Mouse (Mus musculus) G1E (cell line): ENCODE measurements around the gene Socs3.

Source experiments
- CTCF ChIP-seq: IDR thresholded peaks from 2 replicates; pipeline ENCODE4 v1.5.1; 2012; ENCODE audit warnings: low read depth, low read length, inconsistent platforms, mixed read lengths
- GATA1 ChIP-seq: IDR thresholded peaks from 2 replicates; pipeline ENCODE4 v1.6.1; 2012; ENCODE audit warnings: borderline replicate concordance, low read length, inconsistent platforms, mixed read lengths

DNA sequence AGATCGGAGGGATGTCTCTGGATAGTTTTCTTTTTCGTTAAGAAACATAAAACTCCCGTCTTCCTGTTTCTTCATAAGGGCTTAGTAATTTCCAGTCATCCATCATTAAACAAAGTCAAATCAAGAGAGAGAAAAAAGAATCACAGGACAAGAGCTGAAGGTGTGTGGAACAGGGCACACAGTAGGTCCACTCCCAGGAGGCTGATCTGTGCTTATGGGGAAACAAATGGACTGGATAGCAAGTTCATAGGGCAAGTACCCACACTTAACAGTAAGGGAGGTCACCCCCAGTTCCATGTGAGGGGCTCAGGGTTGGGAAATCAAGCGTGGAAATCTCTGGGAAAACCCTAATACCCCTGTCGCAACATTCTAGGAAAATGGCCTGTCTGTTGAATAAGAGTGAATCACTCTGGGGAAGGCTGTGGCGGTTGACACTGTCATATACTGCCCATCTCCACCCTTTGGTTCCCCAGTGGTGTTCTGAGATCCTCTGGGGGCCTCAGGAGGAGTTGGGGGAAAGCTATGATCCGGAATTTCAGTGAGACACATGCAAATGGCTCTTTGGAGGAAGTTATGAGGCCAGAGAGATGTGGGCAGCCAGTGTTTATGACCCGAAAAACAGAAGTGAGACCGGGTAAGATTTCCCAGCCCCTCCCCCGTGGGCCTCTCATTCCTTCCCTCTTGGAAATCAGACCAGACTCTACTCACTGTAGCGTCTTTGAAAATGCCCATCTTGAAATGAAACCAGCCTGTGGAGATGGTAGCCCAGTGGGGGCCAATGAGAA lies 23.5 kb downstream of the Socs3 start:
- no peak for TF ChIP-seq GATA1
- TF ChIP-seq CTCF: no peak
